Mouse (Mus musculus) fat pad, adult 2 months (tissue): ENCODE measurements around the gene Olfr1020.

Experiments used
- DNase-seq: peaks from one replicate; pipeline ENCODE4 v3.0.0-alpha.2; 2011; ENCODE audit warnings: low read depth, low spot score; ENCODE audit errors: extremely low read depth

Gene Olfr1020

GRCm38 (mm10) chr2:85846730-85847129, at the start of gene Olfr1020:
Gene Olfr1020 (plus strand): TSS chr2:85847030.
- DNase-seq: no peak

DNA sequence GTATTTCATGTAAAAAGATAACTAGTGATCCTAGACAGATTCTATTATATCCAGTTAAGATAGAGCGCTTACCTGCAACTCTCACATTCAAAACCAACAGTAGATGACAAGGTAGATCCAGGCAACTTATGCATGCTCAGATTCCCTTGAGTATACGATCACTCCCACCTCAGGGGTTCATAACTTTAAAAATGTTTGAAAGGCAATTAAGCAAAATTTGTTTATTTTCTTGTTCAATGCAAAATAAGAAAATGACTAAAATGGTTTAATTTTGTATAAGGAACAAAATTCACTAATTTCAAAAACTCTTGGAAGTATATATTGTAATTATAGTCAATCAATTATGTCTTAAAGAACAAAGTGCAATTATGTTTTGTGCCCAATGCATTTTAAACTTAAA, 44.4 kb upstream of the Olfr1020 start, which contains the start of gene Olfr1016:
Gene Olfr1016 (minus strand): TSS at position 101 of the 400 bp plus-strand sequence.
- DNase-seq: no peak

DNA sequence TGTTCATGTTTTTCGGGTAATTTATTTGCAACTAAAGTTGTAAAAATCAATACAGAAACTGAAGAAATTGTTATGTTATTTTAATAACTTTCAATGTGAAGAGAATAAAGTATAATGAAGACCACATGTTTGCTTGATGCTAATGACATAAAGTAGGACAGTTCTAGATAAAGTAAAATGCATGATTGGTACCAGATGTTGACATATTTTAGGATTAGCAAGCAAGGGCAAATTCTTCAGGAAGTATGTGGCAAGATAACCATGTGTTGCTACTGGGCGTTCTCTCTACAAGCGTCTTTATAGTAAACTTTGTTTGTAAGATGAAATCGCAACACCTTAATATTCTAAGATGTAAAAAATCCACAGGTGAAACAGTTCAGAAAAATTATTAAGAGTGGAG, 42.3 kb upstream of the Olfr1020 start:
- DNase-seq: no peak

DNA sequence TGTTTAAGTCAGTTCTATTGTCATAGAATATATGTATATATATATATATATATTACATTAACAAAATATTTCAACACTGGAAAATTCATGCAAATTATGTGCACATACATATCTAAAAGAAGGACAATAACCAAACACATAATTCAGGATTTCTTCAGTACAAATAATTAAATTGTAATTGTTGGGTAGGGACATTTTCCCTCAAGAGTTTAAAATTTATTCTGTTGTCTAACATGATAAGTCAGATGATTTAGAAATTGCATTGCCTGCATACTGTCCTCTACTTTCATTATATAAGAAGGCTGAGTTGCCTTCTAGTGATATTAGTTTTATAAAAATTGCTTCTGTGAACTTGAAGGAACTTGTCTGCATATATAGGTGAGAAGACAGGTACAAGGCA, 28.7 kb upstream of the Olfr1020 start, which contains the start of gene Olfr1018:
Gene Olfr1018 (plus strand): TSS at position 301 of the 400 bp plus-strand sequence.
- no peak for DNase-seq

DNA sequence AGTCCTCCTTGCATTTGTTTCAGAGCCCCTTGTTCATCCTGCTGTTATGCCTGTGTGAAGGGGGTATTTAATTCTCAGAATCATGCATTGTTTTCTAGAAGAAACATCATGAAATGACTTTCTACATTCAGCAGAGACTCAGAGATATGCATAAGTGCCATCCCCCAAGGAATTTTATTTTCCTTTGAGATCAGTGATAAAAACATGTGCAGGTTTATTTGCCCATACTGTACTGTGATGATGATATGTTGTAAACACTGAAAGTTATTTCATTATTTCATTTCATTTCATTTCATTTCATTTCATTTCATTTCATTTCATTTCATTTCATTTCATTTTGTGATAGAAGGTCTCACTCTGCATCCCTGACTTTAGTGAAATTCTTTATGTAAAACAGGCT, 1.4 kb upstream of the Olfr1020 start, which contains the start of gene Olfr1019:
Gene Olfr1019 (minus strand): TSS at position 101 of the 400 bp plus-strand sequence.
- no peak for DNase-seq

DNA sequence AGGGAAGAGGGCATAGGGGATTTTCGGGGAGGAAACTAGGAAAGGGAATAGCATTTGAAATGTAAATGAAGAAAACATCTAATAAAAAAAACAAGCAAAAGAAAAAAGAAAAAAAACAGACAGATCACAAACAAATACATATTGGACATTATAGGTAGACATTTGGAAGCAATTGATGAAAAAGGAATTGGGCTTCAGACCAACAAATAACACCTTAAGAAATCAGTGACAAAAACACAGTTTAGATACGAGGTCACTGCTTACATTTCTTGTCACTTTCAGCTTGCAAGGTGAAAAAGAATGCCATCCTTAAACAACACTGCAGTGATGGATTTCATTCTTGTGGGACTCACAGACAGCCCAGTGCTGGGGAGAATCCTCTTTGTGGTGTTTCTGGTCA, 21.5 kb downstream of the Olfr1020 start, which contains the start of gene Olfr1022:
Gene Olfr1022 (plus strand): TSS at position 301 of the 400 bp plus-strand sequence.
- DNase-seq: no peak

- DNase-seq: no peak
Measured at GRCm38 (mm10) chr2:85885340-85885739, 38.5 kb downstream of the Olfr1020 start, which contains the start of gene Olfr1023. Gene Olfr1023 (plus strand): TSS chr2:85885640.
